Mouse (Mus musculus) thymus, postnatal 4 days (tissue): ENCODE results near the gene Siah1a.

Source experiments
- DNase-seq: peaks from one replicate; pipeline ENCODE4 v3.0.0; 2021

Siah1a gene

DNA sequence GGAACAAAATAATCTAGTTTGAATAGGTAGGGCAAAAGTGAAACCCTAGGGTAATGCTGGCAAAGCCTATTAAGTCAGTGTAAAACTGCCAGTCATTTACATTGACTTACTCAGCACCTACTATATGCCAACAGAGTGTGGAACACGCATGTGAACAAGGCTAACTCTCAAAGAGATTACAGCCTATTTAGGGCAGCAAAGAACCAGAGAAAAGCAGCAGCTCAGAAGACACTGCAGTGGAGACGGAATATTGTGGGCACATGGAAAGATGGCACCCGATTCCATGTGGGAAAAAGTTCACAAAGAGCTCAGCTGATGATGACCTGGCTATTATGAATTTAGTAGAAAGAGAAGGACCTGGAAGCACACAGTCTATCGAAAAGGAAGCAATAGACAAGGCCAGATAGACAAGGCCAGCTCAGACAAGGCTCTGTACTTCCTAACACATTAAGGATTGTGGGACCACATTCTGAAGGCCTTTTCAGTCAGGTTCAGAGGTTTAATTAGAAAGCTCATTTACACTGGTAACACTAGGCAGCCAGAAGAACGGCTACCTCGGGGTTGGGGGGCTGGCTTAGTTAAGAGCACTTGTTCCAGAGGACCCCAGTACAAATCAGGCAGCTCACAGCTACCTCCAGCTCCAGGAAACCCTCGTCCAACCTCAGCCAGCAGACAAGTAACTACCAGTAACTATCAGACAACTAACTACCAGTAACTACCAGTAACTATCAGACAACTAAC, 3.0 kb downstream of the Siah1a start:
- no peak for DNase-seq

DNA sequence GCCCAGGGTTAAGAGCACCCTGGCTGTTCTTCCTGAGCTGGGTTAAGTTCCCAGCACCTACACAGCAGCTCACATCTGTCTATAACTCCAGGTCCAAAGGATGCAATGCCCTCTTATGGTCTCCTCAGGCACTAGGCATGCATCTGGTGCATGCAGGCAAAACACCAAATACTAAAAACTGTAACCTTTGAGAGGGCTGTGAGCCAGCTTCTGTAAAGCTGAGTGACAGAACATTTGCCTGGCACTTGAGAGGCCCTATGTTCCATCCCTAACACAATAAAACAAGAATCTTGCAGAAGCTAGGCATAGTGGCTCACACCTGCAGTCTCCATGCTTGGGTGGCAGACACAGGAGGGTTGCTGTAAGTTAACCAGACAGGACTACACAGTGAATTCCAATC, 4.1 kb downstream of the Siah1a start:
- no peak for DNase-seq

DNA sequence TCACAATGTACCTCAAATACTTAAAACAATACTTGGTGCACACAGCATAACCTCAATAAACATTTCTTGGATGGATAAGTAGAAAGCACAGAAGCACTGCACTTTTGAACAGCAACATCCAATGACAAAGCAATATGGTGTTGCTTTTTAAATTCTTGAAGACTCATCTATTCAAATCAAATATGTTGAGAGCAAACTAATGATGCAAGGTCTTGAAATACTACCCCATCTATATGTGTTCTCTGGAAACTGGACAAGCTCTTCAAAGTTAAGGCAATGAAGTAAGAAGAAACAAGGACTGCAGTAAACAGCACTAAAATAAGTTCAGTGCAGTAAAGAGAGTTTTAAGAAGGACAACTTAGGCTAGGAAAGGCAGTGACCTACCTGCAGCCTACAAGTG, 4.8 kb downstream of the Siah1a start:
- DNase-seq, result no peak

DNA sequence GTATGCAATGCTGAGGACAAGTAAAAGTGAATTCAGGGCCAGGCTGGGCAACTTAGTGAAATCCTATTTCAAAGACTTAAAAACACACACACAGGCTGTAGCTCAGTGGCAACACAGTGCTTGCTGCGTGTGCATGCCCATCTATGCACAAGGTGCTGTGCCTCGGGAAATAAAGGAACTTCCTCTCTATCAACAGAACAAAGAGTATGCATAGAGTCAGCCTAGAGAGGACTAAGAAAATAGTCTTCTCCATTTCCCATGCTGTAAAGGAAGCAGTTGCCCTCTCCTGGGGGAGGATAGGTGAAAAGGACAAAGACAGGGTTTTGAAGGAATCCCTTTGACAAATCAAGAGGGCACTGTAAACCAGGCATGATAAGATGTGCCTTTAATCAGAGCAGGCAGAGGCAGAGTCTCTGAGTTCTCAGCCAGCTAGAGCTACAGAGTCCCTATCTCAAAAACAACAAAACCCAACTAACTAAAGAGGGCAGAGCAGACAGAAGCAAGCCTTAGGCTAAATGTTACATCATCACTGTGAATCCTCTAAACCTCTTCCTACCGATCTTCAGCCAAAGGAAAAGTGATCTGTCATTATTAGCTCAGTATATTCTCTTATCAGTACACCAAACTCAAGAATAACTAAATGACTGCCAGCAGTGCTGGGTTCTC, 10.2 kb downstream of the Siah1a start:
- DNase-seq, result no peak

DNA sequence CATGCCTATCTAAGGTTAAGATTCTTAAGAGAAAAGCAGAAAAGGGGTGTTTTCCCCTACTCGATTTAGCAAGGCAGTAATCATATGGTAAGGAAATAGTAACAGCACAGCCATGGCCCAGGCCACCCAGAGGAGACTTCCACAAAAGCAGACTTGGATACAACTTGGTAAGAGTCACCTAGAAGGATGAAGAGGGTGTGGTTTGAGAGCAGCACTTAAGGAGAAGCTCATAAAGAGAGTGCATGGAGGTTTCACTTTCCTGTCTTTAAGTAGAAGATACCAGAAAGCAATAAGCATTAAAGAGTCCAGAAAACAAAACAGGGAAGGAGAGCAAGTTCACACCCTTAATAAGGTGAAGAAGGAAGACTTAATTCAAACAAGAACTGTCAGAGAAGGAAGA, 10.8 kb downstream of the Siah1a start:
- no peak for DNase-seq

DNA sequence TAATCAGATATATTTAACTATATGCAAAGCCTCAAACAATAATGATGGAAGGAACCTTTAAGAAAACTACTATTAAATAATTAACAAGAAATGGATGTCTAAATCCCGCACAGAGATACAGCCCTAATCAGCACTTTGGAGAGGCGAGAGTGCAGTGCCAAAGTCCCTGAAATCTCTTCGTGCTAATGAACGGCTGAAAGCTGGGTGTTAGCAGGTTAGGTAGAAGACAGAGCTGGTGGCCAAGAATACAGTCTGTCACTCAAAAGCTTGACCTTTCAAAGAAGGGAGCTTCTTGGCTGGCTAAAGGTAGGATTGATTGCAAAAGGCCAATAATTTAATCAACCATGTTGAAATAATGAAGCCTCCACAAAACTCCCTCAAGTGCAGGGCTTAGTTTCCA, 11.6 kb downstream of the Siah1a start:
- no peak for DNase-seq

DNA sequence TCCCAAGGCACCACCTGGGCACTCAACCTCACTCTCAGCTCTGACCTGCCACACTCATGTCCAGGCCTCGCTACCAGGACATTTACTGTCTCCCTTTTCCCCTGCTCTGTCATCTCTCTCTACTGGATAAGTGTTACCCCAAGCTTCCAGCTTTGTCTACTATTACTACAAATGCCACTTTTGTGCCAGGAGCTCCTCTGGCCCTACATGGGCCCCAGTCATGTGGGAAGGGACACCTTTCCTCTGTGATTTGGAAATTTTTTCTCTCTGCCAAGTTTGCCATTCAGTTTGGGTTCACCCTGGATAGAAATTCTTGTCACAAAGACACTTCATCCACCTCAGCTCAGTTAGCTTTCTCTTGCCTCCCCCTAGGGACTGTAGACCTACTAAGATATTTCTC, 14.9 kb downstream of the Siah1a start:
- no peak for DNase-seq

DNA sequence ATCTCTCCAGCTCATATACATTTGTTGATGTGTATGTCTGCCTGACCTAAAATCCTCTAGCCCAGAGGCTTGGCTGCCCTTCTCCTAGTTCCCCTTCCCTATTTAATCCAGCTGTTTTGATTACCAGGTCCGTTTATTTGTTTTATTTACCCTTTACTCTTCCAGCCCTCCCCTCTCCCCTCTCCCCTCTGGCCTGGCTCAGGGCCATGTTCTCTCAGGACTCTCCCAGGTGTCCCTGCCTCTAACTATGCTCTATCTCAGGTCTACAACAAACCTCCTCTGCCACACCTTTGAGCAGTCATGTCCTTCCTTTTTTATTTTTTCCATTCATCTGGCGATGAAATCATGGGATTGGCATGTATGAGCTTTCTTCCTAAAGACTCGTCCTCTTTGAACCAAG, 15.4 kb downstream of the Siah1a start:
- no peak for DNase-seq

DNA sequence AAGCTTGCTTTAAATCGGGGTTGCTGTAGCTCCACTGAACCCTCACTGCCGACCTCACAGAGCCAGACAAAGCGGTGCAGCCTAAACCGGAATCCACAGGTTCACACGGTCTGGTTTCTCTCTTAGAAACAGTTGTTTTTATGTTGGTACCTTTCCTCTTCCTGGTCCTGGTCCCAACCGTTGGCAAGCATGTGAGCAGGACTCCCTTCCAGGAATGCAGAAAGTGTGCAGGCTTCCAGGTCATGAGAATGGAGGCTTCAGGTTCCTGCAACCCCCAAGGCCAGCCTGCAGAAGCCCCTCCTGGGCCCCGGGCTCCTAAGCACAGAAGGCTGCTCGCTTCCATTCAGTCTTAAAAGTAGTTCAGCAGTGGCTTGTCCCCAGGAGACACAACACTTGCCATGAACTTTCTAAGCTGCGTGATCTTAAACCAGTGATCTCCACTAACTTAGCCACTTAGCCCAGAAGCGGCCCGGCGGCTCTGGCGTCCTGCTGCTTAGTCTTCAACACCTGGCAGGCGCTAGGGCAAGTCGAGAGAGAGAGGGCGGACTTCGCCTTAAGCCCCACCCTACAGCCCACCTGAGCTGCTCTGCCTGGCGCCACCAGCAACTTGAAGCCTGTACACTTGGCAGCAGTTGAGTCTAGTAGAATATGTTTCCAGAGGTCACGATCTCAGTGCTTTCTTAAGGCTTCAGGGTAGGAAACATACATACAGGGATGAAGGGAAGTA, 17.3 kb downstream of the Siah1a start:
- DNase-seq, result no peak

DNA sequence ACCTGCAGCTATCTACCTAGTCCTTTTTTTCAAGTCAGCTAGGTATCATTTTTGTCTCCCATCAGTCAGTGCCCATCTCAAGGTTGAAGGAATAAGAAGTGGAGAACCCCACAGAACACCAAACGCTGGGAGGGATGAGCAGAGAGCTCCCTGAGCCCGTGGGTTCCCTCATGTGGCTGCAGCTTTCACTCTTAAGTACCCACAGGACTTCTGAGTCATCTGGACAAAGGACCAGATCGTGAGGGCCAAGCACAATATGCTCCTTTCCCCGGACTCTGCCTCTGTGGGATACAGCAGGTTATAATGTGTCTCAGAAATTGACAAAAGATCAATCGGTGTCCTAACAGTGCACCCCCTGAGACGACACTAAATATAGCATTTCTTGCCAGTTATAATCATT, 18.8 kb downstream of the Siah1a start:
- no peak for DNase-seq

DNA sequence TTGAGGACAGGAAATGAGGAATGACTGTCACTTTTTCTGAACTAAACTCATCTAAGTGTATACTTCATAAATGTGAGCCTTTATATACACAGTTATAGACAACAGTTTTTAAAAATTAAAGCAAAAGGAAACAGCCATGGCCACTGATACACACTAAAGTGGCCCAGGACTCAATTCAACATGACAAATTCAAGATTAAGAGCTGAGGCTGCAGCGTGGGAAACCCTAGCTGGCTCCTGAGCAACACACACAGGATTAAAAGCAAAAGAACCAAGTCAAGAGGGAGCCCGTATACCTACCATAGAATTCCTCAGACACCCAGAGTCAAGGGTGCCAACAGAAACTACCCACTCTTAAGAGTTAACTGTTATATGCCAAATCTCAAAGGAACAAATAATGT, 24.2 kb downstream of the Siah1a start:
- no peak for DNase-seq

DNA sequence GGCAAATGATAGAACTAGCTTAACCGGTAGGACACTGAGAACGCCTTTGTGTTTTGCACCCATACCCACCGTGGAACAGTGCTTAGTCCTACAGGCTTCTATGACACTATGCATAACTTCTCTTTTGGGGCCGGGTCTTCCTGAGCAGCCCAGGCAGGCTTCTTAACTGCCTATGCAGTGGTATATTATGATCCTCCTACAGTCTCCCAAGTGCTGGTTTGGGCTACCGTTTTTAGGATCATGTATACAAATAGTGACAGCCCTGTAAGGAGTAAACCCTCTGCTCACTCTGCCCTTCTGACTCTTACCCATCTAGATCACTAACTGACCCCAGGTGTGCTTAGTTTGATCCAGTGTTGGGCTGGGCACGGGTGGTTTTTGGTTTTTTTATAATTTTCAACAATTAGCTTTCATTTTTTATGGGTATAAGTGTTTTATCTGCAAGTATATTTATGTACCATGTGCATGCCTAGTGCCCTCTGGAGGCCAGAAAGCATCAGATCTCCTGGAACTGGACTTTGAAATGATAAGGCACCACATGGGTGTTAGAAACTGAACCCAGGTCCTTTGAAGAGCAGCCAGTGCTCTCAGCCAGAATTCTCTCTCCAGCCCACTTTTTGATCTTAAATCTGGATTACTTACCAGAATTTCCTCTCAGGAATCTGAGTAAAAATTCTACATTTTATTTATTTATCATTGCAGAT, 24.8 kb downstream of the Siah1a start:
- peak; percentile 47 for DNase-seq

DNA sequence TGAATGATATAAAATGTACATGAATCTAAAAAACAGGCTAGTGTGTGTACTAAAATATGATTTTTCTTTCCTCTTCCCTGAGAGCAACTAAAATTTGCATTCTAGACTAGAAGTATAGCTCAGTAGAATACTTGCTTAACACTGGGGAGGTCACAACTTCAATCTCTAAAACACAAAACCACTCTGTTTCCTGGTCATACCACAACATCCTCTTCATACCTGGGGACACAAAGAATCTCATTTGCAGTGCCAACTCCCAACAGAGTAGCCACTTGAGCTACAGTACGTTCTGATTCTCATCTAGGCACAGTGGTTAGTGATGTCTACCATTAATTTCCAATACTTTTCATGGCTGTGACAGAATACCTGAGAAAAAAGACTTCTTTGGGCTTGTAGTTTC, 26.4 kb downstream of the Siah1a start:
- no peak for DNase-seq

DNA sequence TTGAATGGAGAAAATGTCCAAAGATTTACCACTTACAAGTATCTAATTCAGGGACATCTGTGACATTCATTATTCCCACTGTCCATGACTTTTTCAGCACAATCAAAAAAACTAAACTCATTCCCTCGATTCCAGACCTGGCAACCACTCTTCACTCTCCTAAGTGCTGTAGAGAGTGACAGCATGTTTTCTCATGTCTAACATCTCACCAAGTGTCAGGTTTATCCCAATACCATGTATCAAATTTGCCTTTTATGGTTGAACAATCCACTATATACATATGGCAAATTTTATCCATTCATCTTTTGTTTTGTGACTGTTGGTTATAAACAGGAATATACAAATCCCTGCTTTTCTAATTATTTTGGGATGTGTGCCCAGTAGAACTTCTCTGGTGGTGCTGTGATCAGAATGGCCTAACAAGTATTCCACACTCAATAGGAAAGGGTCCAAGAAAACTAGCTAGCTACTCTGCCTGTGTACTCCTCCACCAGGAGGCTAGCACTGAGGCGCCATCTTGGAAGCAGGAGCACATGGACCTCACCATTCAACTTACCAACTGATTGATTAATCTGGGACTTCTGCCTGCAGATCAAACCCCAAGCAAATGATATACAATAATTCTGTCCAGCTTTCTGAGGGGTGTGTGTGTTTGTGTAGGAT, 27.3 kb downstream of the Siah1a start:
- DNase-seq, result no peak

DNA sequence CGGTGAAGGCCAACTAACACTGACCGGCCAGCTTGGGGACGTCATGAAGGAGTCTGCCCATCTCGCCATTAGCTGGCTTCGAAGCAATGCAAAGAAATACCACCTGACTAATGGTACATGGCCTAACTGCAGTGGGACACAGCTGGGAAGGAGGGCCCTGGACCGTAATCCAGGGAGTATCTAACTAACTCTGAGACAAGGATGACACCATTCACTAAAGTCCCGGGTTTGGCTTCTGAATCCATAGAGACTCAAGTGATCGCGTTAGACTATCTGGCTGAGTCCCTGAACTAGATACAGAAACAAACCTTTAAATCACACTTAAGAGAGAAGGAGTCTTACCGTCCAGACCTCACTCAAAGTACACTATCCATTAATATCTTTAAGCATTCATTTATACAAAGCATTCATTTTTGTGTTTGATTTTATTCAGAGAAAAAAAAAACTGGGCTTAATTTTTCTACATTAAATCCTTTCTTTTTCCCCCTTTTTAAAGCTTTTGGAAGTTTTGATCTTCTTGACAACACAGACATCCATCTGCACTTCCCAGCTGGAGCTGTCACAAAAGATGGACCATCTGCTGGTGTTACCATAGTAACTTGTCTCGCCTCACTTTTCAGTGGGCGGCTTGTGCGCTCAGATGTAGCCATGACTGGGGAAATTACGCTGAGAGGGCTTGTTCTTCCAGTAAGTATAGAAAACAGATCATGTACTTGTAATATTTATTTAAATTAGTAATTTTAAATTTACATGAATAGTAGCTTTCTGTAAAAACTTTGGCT, 32.1 kb downstream of the Siah1a start:
- no peak for DNase-seq

DNA sequence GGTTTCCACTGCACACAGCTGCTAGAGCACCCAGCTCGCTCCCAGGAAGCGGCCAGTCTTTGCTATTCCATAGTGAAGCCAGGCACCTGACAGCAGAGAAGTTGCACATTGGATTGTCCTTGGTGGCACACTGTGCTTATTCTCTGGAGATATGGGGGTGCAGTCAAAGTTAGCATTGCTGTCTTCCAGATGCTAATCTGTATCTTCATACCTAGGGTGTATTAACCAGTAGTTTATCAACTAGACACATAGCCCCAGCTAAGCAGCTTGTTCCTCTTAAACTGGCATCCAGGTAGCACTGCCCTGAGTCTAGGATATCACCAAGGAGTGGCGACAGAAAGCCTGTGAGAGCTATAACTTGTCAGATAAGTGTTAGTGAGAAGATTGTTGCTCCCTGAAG, 33.1 kb downstream of the Siah1a start:
- DNase-seq, result no peak

DNA sequence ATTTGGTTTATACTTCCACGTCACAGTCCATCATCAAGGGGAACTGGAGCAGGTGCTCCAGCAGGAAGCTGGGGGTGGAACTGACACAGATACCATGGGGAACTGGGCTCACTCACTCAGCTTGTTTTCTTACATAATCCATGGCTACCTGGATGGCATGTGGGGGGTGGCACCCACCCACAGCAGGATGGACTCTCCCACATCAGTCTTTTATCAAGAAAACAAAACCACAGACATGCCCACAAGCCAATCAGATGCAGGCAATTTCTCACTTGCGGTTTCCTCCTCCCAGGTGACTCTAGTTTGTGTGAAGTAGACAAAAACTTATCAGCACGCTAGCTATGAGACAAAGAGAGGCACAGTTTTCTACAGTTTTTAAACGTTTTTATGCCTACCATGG, 37.9 kb downstream of the Siah1a start:
- DNase-seq, result peak; percentile 75

DNA sequence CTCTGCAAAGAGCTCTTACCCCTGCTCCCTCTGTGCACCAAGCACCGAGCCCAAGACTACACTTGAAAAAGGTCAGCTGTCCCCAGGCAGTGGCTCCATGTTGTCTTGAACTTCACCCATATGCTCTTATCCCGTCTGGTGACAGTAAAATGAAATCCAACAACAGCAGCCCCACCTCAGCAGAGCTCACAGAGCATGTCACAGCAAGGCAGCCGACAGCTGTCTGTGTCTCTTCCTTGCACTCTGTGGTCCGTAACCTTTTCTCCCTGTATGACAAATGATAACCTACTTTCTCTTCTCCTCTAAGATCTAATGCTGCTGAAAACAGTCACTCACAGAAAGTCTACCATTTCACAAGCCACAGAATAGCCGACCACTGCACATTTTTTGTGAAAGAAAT, 39.0 kb downstream of the Siah1a start:
- DNase-seq, result peak; percentile 58

DNA sequence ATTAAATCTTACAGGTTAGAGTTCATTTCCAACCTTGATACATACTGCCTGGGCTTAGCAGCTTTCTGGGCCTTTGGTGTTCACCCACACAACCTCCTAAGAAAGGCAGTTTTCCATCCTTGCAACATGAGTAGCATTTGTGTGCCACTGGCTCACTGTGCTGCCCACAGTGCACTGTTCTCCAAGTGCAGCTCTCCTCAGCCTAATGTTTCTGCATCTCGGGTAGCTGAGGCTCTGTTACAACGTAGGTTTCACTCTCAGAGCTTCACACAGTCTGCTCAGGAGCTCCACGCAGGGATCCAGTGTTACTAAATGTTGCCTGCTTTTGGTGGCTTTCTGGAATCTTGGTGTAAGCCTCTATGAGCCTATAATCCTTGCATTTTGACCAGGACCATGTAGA, 40.4 kb downstream of the Siah1a start:
- DNase-seq, result no peak

DNA sequence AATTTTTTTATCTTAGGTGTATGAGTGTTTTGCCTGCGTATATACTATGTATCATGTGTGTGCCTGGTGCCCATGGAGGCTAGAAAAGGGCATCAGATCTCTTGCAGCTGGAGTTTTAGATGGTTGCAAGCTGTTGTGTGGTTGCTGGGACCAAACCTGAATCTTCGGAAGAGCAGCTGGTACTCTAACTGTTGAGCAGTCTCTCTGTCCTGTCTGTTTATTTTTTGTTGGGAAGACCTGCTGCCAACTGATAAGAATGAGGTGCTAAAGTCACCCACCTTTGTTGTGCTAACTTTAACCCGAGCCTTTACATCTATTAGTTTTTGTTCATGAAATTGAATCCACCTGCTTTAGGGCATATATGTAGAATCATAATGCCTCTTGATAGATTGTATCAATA, 43.3 kb downstream of the Siah1a start:
- no peak for DNase-seq

DNA sequence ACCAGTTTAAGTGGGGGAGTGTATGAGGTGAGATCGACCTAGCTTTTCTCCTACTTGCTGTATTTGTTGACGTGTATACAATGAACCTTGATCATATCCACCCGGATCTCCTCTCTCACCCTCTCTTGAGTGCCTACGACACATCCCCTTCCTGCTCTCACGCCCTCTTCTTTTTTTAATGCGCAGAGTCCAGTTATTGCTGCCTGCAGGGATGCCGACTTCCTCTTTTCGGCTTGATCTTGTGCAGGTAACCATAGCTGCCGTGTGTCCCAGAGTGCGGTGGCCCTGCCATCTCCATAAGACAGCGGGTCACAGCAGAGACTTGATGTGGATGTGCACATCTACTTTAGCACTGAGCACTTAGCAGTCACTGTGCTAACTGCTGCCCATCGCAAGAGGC, 46.3 kb downstream of the Siah1a start:
- no peak for DNase-seq

DNA sequence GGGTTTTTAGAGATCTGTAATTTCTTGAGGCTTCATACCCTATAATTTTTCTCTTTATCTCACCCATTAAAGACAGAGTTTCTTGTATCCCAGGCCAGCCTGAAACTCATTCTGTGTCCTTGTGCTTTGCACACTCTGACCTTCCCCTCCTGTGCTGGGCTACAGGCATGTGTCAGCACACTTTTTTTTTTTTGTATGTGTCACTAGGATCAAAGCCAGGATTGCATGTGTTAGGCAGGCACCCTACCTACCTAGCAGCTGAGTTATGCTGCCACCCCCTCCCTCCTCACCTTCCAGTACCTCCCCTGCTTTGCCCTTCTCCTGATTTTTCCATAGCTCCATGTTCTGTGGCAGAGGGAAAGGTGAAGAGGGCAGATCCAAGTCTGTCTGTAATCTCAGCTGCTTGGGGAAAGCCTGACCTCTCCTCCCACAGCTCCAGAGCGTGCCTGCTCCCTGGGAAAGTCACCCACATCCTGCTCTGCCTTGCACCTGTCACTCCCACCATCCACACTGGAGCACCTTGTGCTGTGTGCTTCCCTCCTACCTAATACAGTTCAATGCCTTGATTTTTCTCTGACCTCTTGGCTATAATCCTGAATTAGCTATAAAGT, 46.8 kb downstream of the Siah1a start:
- no peak for DNase-seq
